Mouse (Mus musculus) heart, embryonic 13.5 days (tissue): Measurements from ENCODE around the gene Slc25a10. TPM values are rescaled to one million over a fixed set of nuclear protein-coding genes. Genes with fewer than 3 reads are reported as not detected.

Source experiments
- ATAC-seq: fragments of 200-750 bp; cut with Nextera tagmentation; 2 replicates; pipeline ENCODE4 v1.8.0; 2017; ENCODE audit warnings: moderate TSS enrichment; ENCODE audit not compliant: insufficient number of reproducible peaks, low FRiP score, low TSS enrichment; ENCODE audit errors: extremely low read depth
- H3K27ac ChIP-seq: fragments of 300-500 bp; sonication (generic); replicated peaks from 2 replicates; pipeline ENCODE4 v1.5.1; 2015; ENCODE audit warnings: moderate library complexity, mild to moderate bottlenecking, inconsistent platforms
- H3K27me3 ChIP-seq: fragments of 300-500 bp; sonication (generic); replicated peaks from 2 replicates; pipeline ENCODE4 v1.6.1; 2015; ENCODE audit warnings: mild to moderate bottlenecking, inconsistent platforms
- H3K36me3 ChIP-seq: fragments of 300-500 bp; sonication (generic); 2 replicates; pipeline ENCODE4 v1.6.1; 2015; ENCODE audit warnings: mild to moderate bottlenecking, inconsistent platforms
- H3K4me1 ChIP-seq: fragments of 300-500 bp; sonication (generic); 2 replicates; pipeline ENCODE4 v1.6.1; 2015; ENCODE audit warnings: inconsistent platforms
- H3K4me2 ChIP-seq: fragments of 300-500 bp; sonication (generic); 2 replicates; pipeline ENCODE4 v1.6.1; 2015; ENCODE audit warnings: inconsistent platforms, mild to moderate bottlenecking, moderate library complexity
- H3K4me3 ChIP-seq: fragments of 300-500 bp; sonication (generic); 2 replicates; pipeline ENCODE4 v1.5.1; 2015; ENCODE audit warnings: moderate library complexity, mild to moderate bottlenecking, inconsistent platforms
- H3K9ac ChIP-seq: fragments of 300-500 bp; sonication (generic); 2 replicates; pipeline ENCODE4 v1.6.1; 2015; ENCODE audit warnings: inconsistent platforms, mild to moderate bottlenecking, moderate library complexity
- H3K9me3 ChIP-seq: fragments of 300-500 bp; sonication (generic); 2 replicates; pipeline ENCODE4 v1.6.1; 2016; ENCODE audit warnings: inconsistent platforms
- WGBS: fragments of 180-500 bp; shearing (Covaris S2); methylation state at CpG from one replicate; pipeline ENCODE4 v1.1.7; 2015; ENCODE audit warnings: mixed read lengths; 5-methylcytosine and 5-hydroxymethylcytosine counted together
- polyA plus RNA-seq: library from polyadenylated mRNA; unstranded; fragments of >200 nt; fragmentation: Nextera tagmentation; extraction: Ambion mirVana; gene quantifications from 2 replicates; pipeline ENCODE4 v1.2.1, GENCODE M21; 2015

Slc25a10 gene
- 42.9 and 43.2 TPM in 2 replicates for polyA plus RNA-seq

DNA sequence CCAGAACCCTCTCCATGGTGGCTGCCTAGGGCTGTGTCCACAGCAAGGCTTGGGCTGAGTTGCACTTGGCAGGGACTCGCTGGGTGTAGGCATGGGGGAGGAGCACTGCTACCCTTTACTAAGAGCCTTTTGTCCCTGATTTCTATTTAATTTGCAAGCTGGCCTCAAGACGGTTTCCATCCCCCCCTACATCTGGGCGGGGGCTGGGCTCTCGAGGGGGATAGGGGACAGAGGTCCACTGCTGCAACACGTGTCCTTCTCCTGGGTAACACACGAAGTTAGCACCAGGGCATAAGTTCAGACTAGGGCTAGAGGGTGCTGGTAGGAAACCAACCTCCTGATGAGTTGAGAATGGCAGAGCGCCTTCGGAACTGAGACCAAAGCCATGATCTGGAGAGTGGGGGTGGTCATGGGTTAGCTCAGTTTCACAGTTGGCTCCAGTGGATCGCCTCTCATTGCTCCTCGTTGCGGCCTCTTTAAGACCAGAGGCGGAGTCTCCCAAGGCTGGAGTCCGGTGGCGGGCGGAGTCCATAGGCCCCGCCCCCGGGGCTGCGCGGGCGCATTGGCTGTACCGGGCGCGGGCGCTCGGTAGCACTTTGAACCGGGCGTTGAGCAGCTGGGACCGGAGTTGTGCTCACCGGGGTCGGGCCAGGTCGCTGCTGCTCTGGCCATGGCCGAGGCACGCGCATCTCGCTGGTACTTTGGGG lies at the start of gene Slc25a10:
Gene Slc25a10, plus strand, starts transcription at position 524 of the 707 bp plus-strand sequence.
- H3K27me3 ChIP-seq, result no peaks in the 10 kb centered on the region
- H3K9ac ChIP-seq, result peak within 1 kb of the TSS; percentile 92
- WGBS, result under 1% methylated on average over 34 of the region's 35 CpGs
- H3K4me2 ChIP-seq, result peak within 1 kb of the TSS; percentile 98
- peak; percentile 79 for ATAC-seq
- H3K9me3 ChIP-seq, result no peaks in the 10 kb centered on the region
- H3K36me3 ChIP-seq, result peaks cover 62% of the 10 kb centered on the region
- H3K4me1 ChIP-seq, result peaks cover 36% of the 10 kb centered on the region
- H3K4me3 ChIP-seq, result peak within 1 kb of the TSS; percentile 93
- peak within 1 kb of the TSS; percentile 90 for H3K27ac ChIP-seq

DNA sequence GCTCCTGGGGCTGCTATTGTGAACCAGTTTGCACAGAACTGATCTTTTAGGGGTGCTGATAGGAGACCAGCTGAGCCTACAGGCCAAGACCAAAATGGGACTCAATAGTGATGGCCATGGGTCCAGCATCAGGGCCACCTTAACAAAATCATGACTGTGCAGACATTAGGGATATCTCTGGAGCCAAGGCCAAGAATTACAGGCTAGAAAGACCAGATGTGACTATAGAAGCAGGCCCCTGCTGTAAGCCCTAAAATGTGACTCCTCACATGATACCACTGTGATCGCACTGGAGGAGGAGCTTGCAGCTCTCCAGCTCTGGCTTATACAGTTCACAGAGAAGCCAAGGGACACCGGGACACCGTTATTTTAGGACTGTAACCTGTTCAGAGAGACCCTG lies 49.3 kb upstream of the Slc25a10 start, which contains the start of gene Tspan10:
Gene Tspan10, plus strand, starts transcription at position 301 of the 400 bp plus-strand sequence.
- Histone ChIP-seq H3K4me3 (no peak within 1 kb of the TSS), H3K4me2 (no peak within 1 kb of the TSS), H3K27me3 (no peaks in the 10 kb centered on the region; the same call in 1 of the 2 replicates), H3K9ac (no peak within 1 kb of the TSS), H3K36me3 (no peaks in the 10 kb centered on the region), H3K9me3 (no peaks in the 10 kb centered on the region), H3K27ac (no peak within 1 kb of the TSS), H3K4me1 (0 out of 2 replicates have a peak, but pooled peaks cover 7% of the 10 kb centered on the region)
- WGBS, result 88% methylated on average over 3 of the region's 3 CpGs
- ATAC-seq, result no peak

DNA sequence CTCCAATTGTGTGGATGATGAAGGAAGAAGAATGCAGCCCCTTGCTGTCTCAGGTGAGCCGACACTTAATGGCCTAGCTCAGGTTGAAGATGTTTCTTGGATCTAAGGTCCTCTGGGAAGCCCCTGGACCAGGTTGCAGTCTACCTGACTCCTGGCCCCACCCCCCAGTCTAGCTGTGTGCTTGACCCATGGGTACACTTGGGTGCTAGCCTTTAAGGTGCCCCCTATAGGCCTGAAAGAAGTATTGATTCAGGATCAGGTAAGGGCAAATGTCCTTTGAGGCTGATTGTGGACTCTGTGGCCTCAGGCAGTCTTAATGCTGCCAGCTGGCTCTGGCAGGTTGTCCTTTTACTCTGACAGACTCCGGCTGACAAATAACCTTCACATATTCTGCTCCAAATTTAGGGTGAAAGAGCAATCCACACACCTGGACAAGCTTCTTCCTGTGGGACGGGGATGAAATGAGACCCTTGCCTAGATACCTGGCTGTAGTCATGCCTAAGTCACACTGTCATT lies 48.8 kb upstream of the Slc25a10 start:
- H3K9ac ChIP-seq, result no peak overlapping the region
- H3K27ac ChIP-seq, result no peak overlapping the region
- H3K27me3 ChIP-seq, result no peaks in the 10 kb centered on the region; the same call in 1 of the 2 replicates
- WGBS, result 85% methylated on average over 3 of the region's 3 CpGs
- H3K4me3 ChIP-seq, result no peak overlapping the region
- 0 out of 2 replicates have a peak, but pooled peaks cover 7% of the 10 kb centered on the region for H3K4me1 ChIP-seq
- H3K36me3 ChIP-seq, result no peaks in the 10 kb centered on the region
- ATAC-seq, result no peak
- no peak overlapping the region for H3K4me2 ChIP-seq
- H3K9me3 ChIP-seq, result no peaks in the 10 kb centered on the region

DNA sequence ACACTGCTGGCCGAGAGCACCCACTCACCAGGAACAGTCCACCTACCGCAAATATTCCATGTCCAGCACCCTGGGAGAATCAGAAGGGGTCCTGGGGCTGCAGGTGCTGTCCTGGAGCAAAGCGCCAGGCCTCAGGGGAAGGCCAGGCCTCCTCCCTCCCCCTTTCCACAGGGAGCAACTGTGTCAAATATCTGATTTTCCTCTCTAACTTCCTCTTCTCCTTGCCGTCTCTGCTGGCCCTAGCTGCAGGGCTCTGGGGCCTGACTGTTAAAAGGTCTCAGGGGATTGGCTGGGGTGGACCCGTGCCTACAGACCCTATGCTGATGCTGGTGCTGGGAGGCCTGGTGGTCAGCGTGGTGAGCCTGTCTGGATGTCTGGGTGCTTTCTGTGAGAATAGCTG lies 47.5 kb upstream of the Slc25a10 start:
- Histone ChIP-seq H3K9ac (no peak overlapping the region), H3K4me2 (no peak overlapping the region), H3K27ac (no peak overlapping the region), H3K36me3 (no peaks in the 10 kb centered on the region), H3K27me3 (no peaks in the 10 kb centered on the region; the same call in 1 of the 2 replicates), H3K4me3 (no peak overlapping the region), H3K4me1 (0 out of 2 replicates have a peak, but pooled peaks cover 7% of the 10 kb centered on the region), H3K9me3 (no peaks in the 10 kb centered on the region)
- no peak for ATAC-seq
- 72% methylated on average over 6 of the region's 6 CpGs for whole genome bisulfite sequencing

DNA sequence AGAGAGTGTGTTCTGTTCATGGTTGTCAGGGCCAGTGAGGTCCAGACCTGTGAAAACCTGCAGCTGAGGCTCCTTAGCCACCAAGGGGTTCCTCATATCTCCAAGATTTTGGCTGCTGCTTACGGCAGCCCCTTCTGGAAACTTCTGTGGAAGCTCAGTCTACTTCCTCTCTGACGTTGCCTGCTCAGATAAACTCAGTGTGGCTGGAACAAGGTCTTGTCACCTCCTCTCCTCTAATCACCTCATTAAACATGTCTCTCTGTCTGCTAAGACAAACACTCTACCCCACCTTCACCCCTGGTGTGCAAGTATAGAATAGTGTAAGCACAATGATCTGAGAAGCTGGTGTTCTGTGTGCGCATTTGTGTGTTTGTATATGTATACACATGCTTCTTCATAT lies 46.2 kb upstream of the Slc25a10 start:
- WGBS, result 46% methylated on average over 3 of the region's 3 CpGs
- no peak overlapping the region for H3K4me3 ChIP-seq

DNA sequence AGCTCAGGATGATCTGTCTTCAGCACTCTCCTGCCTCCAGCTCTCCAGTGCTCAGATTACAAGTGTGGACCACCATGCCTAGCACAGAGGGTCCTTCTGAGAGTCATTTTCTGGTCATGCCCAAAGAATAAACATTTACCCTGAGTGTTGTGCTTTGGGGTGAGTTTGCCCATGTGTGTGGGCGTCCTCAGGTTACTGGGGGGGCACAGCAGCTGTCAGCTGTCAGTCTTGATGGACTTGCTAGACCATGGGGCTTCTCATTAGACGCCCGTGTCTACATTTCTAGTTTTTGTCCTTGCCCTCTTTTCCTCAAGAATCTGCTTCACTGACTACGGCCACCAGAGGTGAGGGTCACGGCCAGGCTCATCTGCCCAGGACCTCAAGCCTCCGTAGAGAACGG lies 44.5 kb upstream of the Slc25a10 start:
- Histone ChIP-seq H3K4me2 (no peak overlapping the region), H3K9me3 (no peaks in the 10 kb centered on the region), H3K4me1 (0 out of 2 replicates have a peak, but pooled peaks cover 7% of the 10 kb centered on the region), H3K4me3 (no peak overlapping the region), H3K27me3 (no peaks in the 10 kb centered on the region), H3K36me3 (no peaks in the 10 kb centered on the region), H3K27ac (no peak overlapping the region), H3K9ac (no peak overlapping the region)
- WGBS, result 75% methylated on average over 7 of the region's 7 CpGs
- ATAC-seq, result no peak

More for the DNA sequence above, 46.2 kb upstream of the Slc25a10 start:
- Histone ChIP-seq H3K4me1 (0 out of 2 replicates have a peak, but pooled peaks cover 7% of the 10 kb centered on the region), H3K36me3 (no peaks in the 10 kb centered on the region), H3K4me2 (no peak overlapping the region), H3K27ac (no peak overlapping the region), H3K9me3 (no peaks in the 10 kb centered on the region), H3K27me3 (no peaks in the 10 kb centered on the region; the same call in 1 of the 2 replicates), H3K9ac (no peak overlapping the region)
- ATAC-seq, result no peak

DNA sequence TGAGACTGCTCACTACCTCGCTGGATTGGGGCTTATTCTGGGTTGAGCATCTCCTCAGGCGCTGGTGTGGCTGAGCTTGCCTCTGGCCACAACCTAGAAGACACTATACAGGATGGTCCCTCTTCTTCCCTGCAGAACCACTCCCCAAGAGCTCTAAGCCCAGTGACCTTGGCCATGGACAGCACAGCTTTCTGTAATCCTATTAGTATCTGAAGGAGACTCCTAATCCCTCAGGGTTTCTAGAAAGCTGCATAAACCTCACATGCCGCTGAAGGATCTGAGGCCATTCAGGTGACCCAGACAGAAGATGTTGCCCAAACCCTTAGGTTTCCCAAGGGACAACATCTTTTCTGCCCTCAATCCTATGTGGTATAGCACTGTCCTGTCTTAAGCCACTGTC lies 39.4 kb upstream of the Slc25a10 start:
- Histone ChIP-seq H3K27ac (no peak overlapping the region), H3K4me3 (no peak overlapping the region), H3K27me3 (no peaks in the 10 kb centered on the region; the same call in 1 of the 2 replicates), H3K4me2 (no peak overlapping the region), H3K9me3 (no peaks in the 10 kb centered on the region), H3K36me3 (peaks cover 12% of the 10 kb centered on the region), H3K9ac (no peak overlapping the region), H3K4me1 (peaks cover 10% of the 10 kb centered on the region)
- ATAC-seq, result no peak
- 68% methylated on average over 3 of the region's 3 CpGs for WGBS

DNA sequence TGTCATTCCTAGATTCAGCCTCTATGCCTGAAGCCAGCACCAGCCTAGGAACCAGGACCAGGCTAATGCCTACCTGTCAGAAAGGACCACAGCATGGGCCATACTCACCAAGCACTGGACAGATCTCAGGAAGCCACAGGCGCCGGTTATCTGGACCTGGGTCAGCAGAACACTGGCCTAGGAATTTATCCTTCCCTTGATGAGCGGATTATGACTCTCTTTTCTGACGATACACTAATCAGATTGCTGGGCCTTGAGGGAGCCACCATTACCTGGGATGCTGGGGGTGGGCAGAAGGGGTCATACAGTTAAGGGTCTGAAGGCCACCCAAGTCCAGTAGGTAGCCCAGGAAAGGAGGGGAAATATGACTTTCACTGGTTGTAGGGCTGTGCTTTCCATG lies 38.3 kb upstream of the Slc25a10 start, which contains the start of gene Pde6g:
Gene Pde6g, minus strand, starts transcription at position 195 of the 400 bp plus-strand sequence.
- ATAC-seq, result no peak
- H3K27me3 ChIP-seq, result no peaks in the 10 kb centered on the region; the same call in 1 of the 2 replicates
- no peak within 1 kb of the TSS for H3K9ac ChIP-seq
- WGBS, result 75% methylated on average over 4 of the region's 4 CpGs
- no peaks in the 10 kb centered on the region for H3K9me3 ChIP-seq
- peaks cover 12% of the 10 kb centered on the region for H3K36me3 ChIP-seq
- H3K4me2 ChIP-seq, result no peak within 1 kb of the TSS
- no peak within 1 kb of the TSS for H3K4me3 ChIP-seq
- no peak within 1 kb of the TSS for H3K27ac ChIP-seq
- peaks cover 14% of the 10 kb centered on the region for H3K4me1 ChIP-seq

DNA sequence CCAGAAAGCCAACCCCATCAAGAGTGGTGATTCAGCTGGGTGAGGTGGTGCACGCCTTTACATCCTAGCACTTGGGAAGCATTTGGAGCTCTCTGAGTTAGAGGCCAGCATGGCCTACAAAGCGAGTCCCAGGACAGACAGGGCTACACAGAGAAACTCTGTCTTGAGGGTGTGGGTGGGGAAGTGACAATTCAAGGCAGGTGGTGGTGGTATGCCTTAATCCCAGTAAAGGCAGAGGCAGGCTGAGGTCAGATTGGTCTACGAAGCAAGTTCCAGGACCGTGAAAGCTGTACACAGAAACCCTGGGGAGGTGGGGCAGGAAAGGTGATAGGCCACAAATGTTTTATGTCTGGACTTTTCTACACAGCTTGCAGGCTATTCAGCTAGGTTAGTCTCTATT lies 36.7 kb upstream of the Slc25a10 start:
- H3K36me3 ChIP-seq, result peaks cover 19% of the 10 kb centered on the region
- WGBS, result 92% methylated on average over 4 of the region's 4 CpGs
- no peaks in the 10 kb centered on the region for H3K9me3 ChIP-seq
- no peaks in the 10 kb centered on the region; the same call in 1 of the 2 replicates for H3K27me3 ChIP-seq
- ATAC-seq, result no peak
- no peak overlapping the region for H3K4me3 ChIP-seq
- H3K4me2 ChIP-seq, result no peak overlapping the region
- H3K4me1 ChIP-seq, result peaks cover 26% of the 10 kb centered on the region
- no peak overlapping the region for H3K9ac ChIP-seq
- H3K27ac ChIP-seq, result no peak overlapping the region

DNA sequence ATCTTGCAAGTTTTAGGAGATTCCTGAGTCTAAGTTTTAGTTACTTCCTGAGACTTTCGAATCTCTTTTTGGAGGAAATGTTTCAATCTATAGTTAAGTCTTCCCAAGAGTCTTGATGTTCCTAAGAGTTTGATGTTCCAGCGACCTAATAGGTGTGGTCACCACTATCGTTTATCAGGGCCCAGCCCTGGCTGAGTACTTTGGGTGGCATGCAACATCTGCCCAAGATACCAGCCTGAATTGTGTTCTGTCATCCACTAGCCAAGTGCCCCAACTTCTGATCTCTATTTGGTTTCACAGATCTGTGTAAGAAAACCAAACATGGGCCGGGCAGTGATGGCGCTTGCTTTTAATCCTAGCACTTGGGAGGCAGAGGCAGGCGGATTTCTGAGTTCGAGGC lies 36.2 kb upstream of the Slc25a10 start:
- no peak overlapping the region for H3K4me3 ChIP-seq
- no peak overlapping the region for H3K27ac ChIP-seq
- 90% methylated on average over 7 of the region's 7 CpGs for WGBS
- no peaks in the 10 kb centered on the region for H3K9me3 ChIP-seq
- H3K36me3 ChIP-seq, result peaks cover 22% of the 10 kb centered on the region
- H3K9ac ChIP-seq, result no peak overlapping the region
- peaks cover 26% of the 10 kb centered on the region for H3K4me1 ChIP-seq
- H3K27me3 ChIP-seq, result no peaks in the 10 kb centered on the region; the same call in 1 of the 2 replicates
- H3K4me2 ChIP-seq, result no peak overlapping the region
- no peak for ATAC-seq

DNA sequence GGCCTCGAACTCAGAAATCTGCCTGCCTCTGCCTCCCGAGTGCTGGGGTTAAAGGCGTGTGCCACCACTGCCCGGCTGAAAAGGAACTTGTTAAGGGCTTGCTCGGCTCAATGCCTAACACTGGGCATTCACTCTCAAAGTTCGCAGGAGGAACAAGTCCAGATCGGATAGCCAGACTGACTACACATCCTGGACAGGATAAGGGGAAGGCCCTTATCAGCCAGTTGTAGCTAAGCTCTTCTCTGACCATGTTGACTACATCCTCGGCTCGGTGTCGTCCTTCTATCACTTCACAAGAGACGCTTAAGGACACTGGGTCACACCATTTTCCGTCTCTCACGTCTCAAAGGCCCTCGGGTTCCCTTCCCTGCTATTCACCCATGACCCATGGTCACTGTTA lies 34.3 kb upstream of the Slc25a10 start:
- Histone ChIP-seq H3K4me3 (peak overlapping the region; percentile 94), H3K4me1 (peaks cover 26% of the 10 kb centered on the region), H3K9me3 (no peaks in the 10 kb centered on the region), H3K27me3 (no peaks in the 10 kb centered on the region; the same call in 1 of the 2 replicates), H3K9ac (peak overlapping the region; percentile 99), H3K27ac (peak overlapping the region; percentile 93), H3K4me2 (peak overlapping the region; percentile 97), H3K36me3 (peaks cover 40% of the 10 kb centered on the region)
- WGBS, result 16% methylated on average over 14 of the region's 14 CpGs
- ATAC-seq, result no peak
